Mouse (Mus musculus) stomach, embryonic 16.5 days (tissue): ENCODE results near the gene Jmjd8. TPM values are rescaled to one million over a fixed set of nuclear protein-coding genes. Genes with fewer than 3 reads are reported as not detected.
A peak's percentile ranks its signal among the peaks of the same experiment; 100 is the strongest.
"Not testable (repeated sequence)": the region's sequence is repeated elsewhere in the genome, so short reads cannot be mapped to it uniquely, and the experiment has no call there.

Experiments
- ATAC-seq: fragments of 200-750 bp; cut with Nextera tagmentation; 2 replicates; pipeline ENCODE4 v1.8.0; 2017; ENCODE audit warnings: moderate number of reproducible peaks, moderate TSS enrichment; ENCODE audit not compliant: insufficient read depth, low FRiP score
- H3K27ac ChIP-seq: fragments of 300-500 bp; sonication (generic); 2 replicates; pipeline ENCODE4 v1.5.1; 2014; ENCODE audit warnings: low read length
- H3K27me3 ChIP-seq: fragments of 300-500 bp; sonication (generic); 2 replicates; pipeline ENCODE4 v1.6.1; 2014; ENCODE audit warnings: low read length, control low read depth, mixed read lengths; ENCODE audit not compliant: control insufficient read depth, insufficient read depth
- H3K36me3 ChIP-seq: fragments of 300-500 bp; sonication (generic); 2 replicates; pipeline ENCODE4 v1.6.1; 2014; ENCODE audit warnings: low read length; ENCODE audit not compliant: control insufficient read depth, insufficient read depth
- H3K4me1 ChIP-seq: fragments of 300-500 bp; sonication (generic); 2 replicates; pipeline ENCODE4 v1.6.1; 2014; ENCODE audit warnings: low read length, control low read depth, mixed read lengths; ENCODE audit not compliant: control insufficient read depth, insufficient read depth
- H3K4me2 ChIP-seq: fragments of 300-500 bp; sonication (generic); 2 replicates; pipeline ENCODE4 v1.6.1; 2014; ENCODE audit warnings: low read depth, low read length, mixed read lengths
- H3K4me3 ChIP-seq: fragments of 300-500 bp; sonication (generic); replicated peaks from 2 replicates; pipeline ENCODE4 v1.5.1; 2014; ENCODE audit warnings: mild to moderate bottlenecking, low read length
- H3K9ac ChIP-seq: fragments of 300-500 bp; sonication (generic); 2 replicates; pipeline ENCODE4 v1.6.1; 2014; ENCODE audit warnings: low read length
- H3K9me3 ChIP-seq: fragments of 300-500 bp; sonication (generic); replicated peaks from 2 replicates; pipeline ENCODE4 v1.6.1; 2016; ENCODE audit warnings: low read length, control low read depth; ENCODE audit not compliant: control insufficient read depth
- WGBS: fragments of 180-500 bp; shearing (Covaris S2); extraction: QIAGEN DNeasy Blood & Tissue Kit; methylation state at CpG from one replicate; pipeline ENCODE4 v1.1.7; 2014; 5-methylcytosine and 5-hydroxymethylcytosine counted together
- polyA plus RNA-seq: library from polyadenylated mRNA; unstranded; fragments of >200 nt; fragmentation: Nextera tagmentation; extraction: Ambion mirVana; gene quantifications from 2 replicates; pipeline ENCODE4 v1.2.1, GENCODE M21; 2015

Jmjd8 gene
- polyA plus RNA-seq, 1 experiment from 2014 or later = 58.1 TPM

GRCm38 (mm10) chr17:25802825-25803517 lies 25.7 kb upstream of the Jmjd8 start:
- Histone ChIP-seq H3K36me3 (no peaks in the 10 kb centered on the region), H3K27me3 (peaks cover 3% of the 10 kb centered on the region), H3K9ac (peak overlapping the region; percentile 7; the same call in 1 of the 2 replicates), H3K4me3 (no peak overlapping the region), H3K4me2 (no peak overlapping the region), H3K9me3 (no peaks in the 10 kb centered on the region), H3K4me1 (no peaks in the 10 kb centered on the region), H3K27ac (no peak overlapping the region)
- ATAC-seq = peak; percentile 71; the same call in 1 of the 2 replicates
- 12% methylated on average over 10 of the region's 10 CpGs for WGBS

GRCm38 (mm10) chr17:25806507-25806906 lies 22.2 kb upstream of the Jmjd8 start:
- Histone ChIP-seq H3K4me3 (no peak overlapping the region), H3K36me3 (no peaks in the 10 kb centered on the region), H3K27me3 (peaks cover 29% of the 10 kb centered on the region), H3K9me3 (no peaks in the 10 kb centered on the region), H3K4me2 (no peak overlapping the region), H3K9ac (no peak overlapping the region), H3K4me1 (0 out of 2 replicates have a peak, but pooled peaks cover 2% of the 10 kb centered on the region), H3K27ac (no peak overlapping the region)
- ATAC-seq = no peak
- 78% methylated on average over 4 of the region's 4 CpGs for WGBS

GRCm38 (mm10) chr17:25807452-25807851 lies 21.2 kb upstream of the Jmjd8 start:
- H3K9ac ChIP-seq, H3K27ac ChIP-seq, H3K4me3 ChIP-seq, H3K36me3 ChIP-seq, H3K4me1 ChIP-seq, H3K4me2 ChIP-seq, ATAC-seq, H3K9me3 ChIP-seq: not testable (repeated sequence)
- peaks cover 28% of the 10 kb centered on the region for H3K27me3 ChIP-seq
- 36% methylated on average over 2 of the region's 2 CpGs for WGBS

GRCm38 (mm10) chr17:25808028-25808427 lies 20.6 kb upstream of the Jmjd8 start:
- Histone ChIP-seq H3K27ac (no peak overlapping the region), H3K4me1 (0 out of 2 replicates have a peak, but pooled peaks cover 2% of the 10 kb centered on the region), H3K36me3 (no peaks in the 10 kb centered on the region), H3K27me3 (peaks cover 27% of the 10 kb centered on the region), H3K9me3 (no peaks in the 10 kb centered on the region), H3K4me2 (peak overlapping the region; percentile 96), H3K9ac (no peak overlapping the region), H3K4me3 (no peak overlapping the region)
- WGBS = 36% methylated on average over 5 of the region's 5 CpGs
- ATAC-seq = no peak

- Histone ChIP-seq H3K27ac (no peak within 1 kb of the TSS), H3K27me3 (peaks cover 27% of the 10 kb centered on the region), H3K36me3 (no peaks in the 10 kb centered on the region), H3K9me3 (no peaks in the 10 kb centered on the region), H3K9ac (peak within 1 kb of the TSS; percentile 79), H3K4me2 (peak within 1 kb of the TSS; percentile 96), H3K4me3 (peak within 1 kb of the TSS; percentile 68), H3K4me1 (0 out of 2 replicates have a peak, but pooled peaks cover 2% of the 10 kb centered on the region)
- ATAC-seq = peak; percentile 88
- WGBS = under 1% methylated on average over 84 of the region's 100 CpGs
Observed at GRCm38 (mm10) chr17:25808789-25809605, 19.7 kb upstream of the Jmjd8 start, which contains the start of gene Fbxl16. Fbxl16 (plus strand) TSS chr17:25809085.

GRCm38 (mm10) chr17:25809606-25810340 lies 18.9 kb upstream of the Jmjd8 start:
- Histone ChIP-seq H3K27me3 (peaks cover 27% of the 10 kb centered on the region), H3K4me3 (peak overlapping the region; percentile 68), H3K9me3 (no peaks in the 10 kb centered on the region), H3K4me1 (0 out of 2 replicates have a peak, but pooled peaks cover 2% of the 10 kb centered on the region), H3K27ac (no peak overlapping the region), H3K36me3 (no peaks in the 10 kb centered on the region), H3K9ac (peak overlapping the region; percentile 79), H3K4me2 (peak overlapping the region; percentile 96)
- WGBS = 10% methylated on average over 24 of the region's 25 CpGs
- peak; percentile 12; the same call in 1 of the 2 replicates for ATAC-seq

- H3K9ac ChIP-seq = no peak overlapping the region
- H3K4me2 ChIP-seq = no peak overlapping the region
- ATAC-seq = no peak
- 0 out of 2 replicates have a peak, but pooled peaks cover 2% of the 10 kb centered on the region for H3K4me1 ChIP-seq
- H3K36me3 ChIP-seq = no peaks in the 10 kb centered on the region
- no peak overlapping the region for H3K27ac ChIP-seq
- peaks cover 27% of the 10 kb centered on the region for H3K27me3 ChIP-seq
- WGBS = 62% methylated on average over 4 of the region's 4 CpGs
- H3K4me3 ChIP-seq = no peak overlapping the region
- H3K9me3 ChIP-seq = no peaks in the 10 kb centered on the region
Observed at GRCm38 (mm10) chr17:25810890-25811289, 17.8 kb upstream of the Jmjd8 start.

- no peak overlapping the region for H3K4me2 ChIP-seq
- ATAC-seq = peak; percentile 28; the same call in 1 of the 2 replicates
Observed at GRCm38 (mm10) chr17:25813471-25813870, 15.2 kb upstream of the Jmjd8 start.

More at GRCm38 (mm10) chr17:25813471-25813870, 15.2 kb upstream of the Jmjd8 start:
- 0 out of 2 replicates have a peak, but pooled peaks cover 2% of the 10 kb centered on the region for H3K4me1 ChIP-seq
- no peaks in the 10 kb centered on the region for H3K9me3 ChIP-seq
- peaks cover 30% of the 10 kb centered on the region for H3K27me3 ChIP-seq
- no peak overlapping the region for H3K9ac ChIP-seq
- WGBS = 2% methylated on average over 20 of the region's 20 CpGs
- no peaks in the 10 kb centered on the region for H3K36me3 ChIP-seq
- H3K27ac ChIP-seq = no peak overlapping the region
- H3K4me3 ChIP-seq = no peak overlapping the region
